Mouse (Mus musculus) v-Abl transformed pro-B cells (cell line): ENCODE measurements around the gene Vmn1r66.
"Not testable (repeated sequence)": the region's sequence is repeated elsewhere in the genome, so short reads cannot be mapped to it uniquely, and the experiment has no call there.

ENCODE experiments used
- in situ Hi-C, 2 experiments: fragments of 400-800 bp; cut with MboI; formaldehyde crosslinking; loops; one replicate each; pipeline ENCODE4 v1.15.1; 2025; ENCODE audit not compliant: unreplicated experiment in 2 of 2

Vmn1r66 gene

GRCm38 (mm10) chr7:10277906-10278305 is at the start of gene Vmn1r66:
Gene Vmn1r66 (minus strand): TSS chr7:10278006.
- in situ Hi-C loops: no loop called here

GRCm38 (mm10) chr7:10325462-10325861 is 47.7 kb upstream of the Vmn1r66 start:
- in situ Hi-C loops: not testable (repeated sequence)

DNA sequence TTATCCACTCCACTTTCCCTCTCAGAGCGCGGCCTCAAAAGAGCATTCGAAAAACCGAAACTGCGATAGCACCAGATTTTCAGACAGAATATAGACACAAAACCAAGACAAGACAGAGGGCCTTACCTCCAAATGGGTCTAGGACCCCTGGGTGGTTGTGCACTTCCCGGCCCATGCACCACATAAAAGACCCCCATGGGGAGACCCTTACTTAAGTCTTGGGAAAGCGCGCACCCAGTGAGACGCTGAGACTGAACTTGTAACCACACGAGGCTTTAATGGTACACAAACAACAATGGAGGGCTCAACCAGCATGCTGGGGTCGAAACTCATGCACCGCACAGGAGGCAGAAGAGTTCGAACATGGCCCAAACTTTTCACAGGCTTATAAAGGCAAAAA is 25.7 kb downstream of the Vmn1r66 start:
- in situ Hi-C loops: no loop called here

DNA sequence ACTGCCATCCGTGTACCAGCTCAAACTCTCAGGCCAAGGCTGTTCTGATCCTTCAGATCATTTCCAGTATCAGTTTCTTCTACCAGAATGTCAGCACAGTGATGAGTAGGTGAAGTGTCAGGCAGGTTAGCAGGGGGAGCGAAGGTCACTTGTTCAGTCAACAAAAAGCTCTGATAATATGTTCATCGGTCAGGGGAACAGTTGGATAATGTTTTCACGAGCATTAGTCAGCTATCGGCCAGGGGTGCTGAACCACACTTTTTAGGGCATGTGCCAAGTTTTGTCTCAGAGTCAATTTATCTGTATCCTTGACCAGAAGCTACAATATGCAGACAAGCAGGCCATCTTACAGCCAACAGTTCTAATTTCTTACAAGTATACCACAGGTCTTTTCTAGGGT is 28.7 kb downstream of the Vmn1r66 start:
- in situ Hi-C loops: no loop called here
